Mouse (Mus musculus): ENCODE results near the gene Gm12216. TPM values are rescaled to one million over a fixed set of nuclear protein-coding genes. Genes with fewer than 3 reads are reported as not detected.
"Not testable (repeated sequence)": the region's sequence is repeated elsewhere in the genome, so short reads cannot be mapped to it uniquely, and the experiment has no call there.

The Gm12216 gene
- total RNA-seq, 2 experiments from 2014 or later = 1.6 TPM

- intact Hi-C loops (cut with DNase I) = loop anchor here (1.0 kb wide), 1 partner anchor 91 kb away; no protein-coding TSS in a partner anchor
- no peak for DNase-seq
Measured at GRCm38 (mm10) chr11:53758791-53759351, 100.2 kb downstream of the Gm12216 start.

GRCm38 (mm10) chr11:53758033-53758432 is 101.0 kb downstream of the Gm12216 start:
- not testable (repeated sequence) for DNase-seq
- intact Hi-C loops (cut with DNase I) = loop anchor here (1.0 kb wide), 1 partner anchor 92 kb away; no protein-coding TSS in a partner anchor

- no peak for DNase-seq
- intact Hi-C loops (cut with DNase I) = loop anchor here (1.0 kb wide), 1 partner anchor 93 kb away; no protein-coding TSS in a partner anchor
Measured at GRCm38 (mm10) chr11:53757612-53758011, 101.4 kb downstream of the Gm12216 start.

GRCm38 (mm10) chr11:53755011-53755595 is 104.0 kb downstream of the Gm12216 start:
- intact Hi-C loops (cut with DNase I) = no loop called here

GRCm38 (mm10) chr11:53749716-53750352 is 109.2 kb downstream of the Gm12216 start:
- intact Hi-C loops (cut with DNase I) = no loop called here
- DNase-seq = no peak

More at GRCm38 (mm10) chr11:53755011-53755595, 104.0 kb downstream of the Gm12216 start:
- DNase-seq = no peak

- intact Hi-C loops (cut with DNase I) = no loop called here
- DNase-seq = no peak
Measured at GRCm38 (mm10) chr11:53749306-53749705, 109.8 kb downstream of the Gm12216 start.

- intact Hi-C loops (cut with DNase I) = no loop called here
- DNase-seq = no peak
Measured at GRCm38 (mm10) chr11:53748614-53749013, 110.4 kb downstream of the Gm12216 start.

- intact Hi-C loops (cut with DNase I) = no loop called here
- no peak for DNase-seq
Measured at GRCm38 (mm10) chr11:53747985-53748384, 111.1 kb downstream of the Gm12216 start.

- intact Hi-C loops (cut with DNase I) = no loop called here
- no peak for DNase-seq
Measured at GRCm38 (mm10) chr11:53745260-53745659, 113.8 kb downstream of the Gm12216 start.

GRCm38 (mm10) chr11:53742353-53742752 is 116.7 kb downstream of the Gm12216 start:
- intact Hi-C loops (cut with DNase I) = no loop called here
- peak in 1 of 2 experiments; percentile 26 for DNase-seq

- intact Hi-C loops (cut with DNase I) = loop anchor here (1.0 to 5.0 kb wide), 4 partner anchors 113 to 520 kb away; partner anchors contain the start of gene Gm9837
- DNase-seq = peak; percentile 66 to 69
Measured at GRCm38 (mm10) chr11:53737573-53737946, 121.5 kb downstream of the Gm12216 start.

- intact Hi-C loops (cut with DNase I) = loop anchor here (1.0 to 5.0 kb wide), 4 partner anchors 113 to 520 kb away; partner anchors contain the start of gene Gm9837
Measured at GRCm38 (mm10) chr11:53736771-53737572, 122.1 kb downstream of the Gm12216 start.

GRCm38 (mm10) chr11:53735682-53736245 is 123.3 kb downstream of the Gm12216 start:
- peak; percentile 55 to 61 for DNase-seq
- intact Hi-C loops (cut with DNase I) = loop anchor here (2.0 to 5.0 kb wide), 3 partner anchors 143 to 522 kb away; partner anchors contain the start of gene Gm9837

More at GRCm38 (mm10) chr11:53736771-53737572, 122.1 kb downstream of the Gm12216 start:
- DNase-seq = peak; percentile 73 to 77

GRCm38 (mm10) chr11:53734970-53735681 is 123.9 kb downstream of the Gm12216 start:
- DNase-seq = no peak
- intact Hi-C loops (cut with DNase I) = loop anchor here (5.0 kb wide), 2 partner anchors 143 to 522 kb away; no protein-coding TSS in a partner anchor

- no peak for DNase-seq
- intact Hi-C loops (cut with DNase I) = no loop called here
Measured at GRCm38 (mm10) chr11:53734431-53734830, 124.6 kb downstream of the Gm12216 start.

GRCm38 (mm10) chr11:53733824-53734223 is 125.2 kb downstream of the Gm12216 start:
- intact Hi-C loops (cut with DNase I) = no loop called here
- DNase-seq = no peak

All from heart, postnatal 36 days (tissue).